Mouse (Mus musculus) kidney, postnatal 0 days (tissue): ENCODE measurements at regions not wholly inside any gene's neighbourhood (a gene's known extent, or its start where the extent isn't known, plus 50 kb on each side); places are given as distances from the start of the nearest gene placed in this dataset.

Experiments used
- ATAC-seq: fragments of 200-750 bp; cut with Nextera tagmentation; replicated peaks from 2 replicates; pipeline ENCODE4 v1.8.0; 2017; ENCODE audit warnings: low read depth, moderate number of reproducible peaks, moderate TSS enrichment, moderate library complexity; ENCODE audit not compliant: low FRiP score
- DNase-seq: peaks from one replicate; pipeline ENCODE4 v3.0.0-alpha.2; 2016; ENCODE audit warnings: low spot score
- H3K27ac ChIP-seq: fragments of 300-500 bp; sonication (generic); 2 replicates; pipeline ENCODE4 v1.5.1; 2014; ENCODE audit warnings: mild to moderate bottlenecking
- H3K27me3 ChIP-seq: fragments of 300-500 bp; sonication (generic); 2 replicates; pipeline ENCODE4 v1.6.1; 2014; ENCODE audit warnings: low read length, mixed read lengths; ENCODE audit not compliant: insufficient read depth
- H3K36me3 ChIP-seq: fragments of 300-500 bp; sonication (generic); 2 replicates; pipeline ENCODE4 v1.6.1; 2014; ENCODE audit warnings: low read length, mixed read lengths; ENCODE audit not compliant: insufficient read depth
- H3K4me1 ChIP-seq: fragments of 300-500 bp; sonication (generic); replicated peaks from 2 replicates; pipeline ENCODE4 v1.6.1; 2014; ENCODE audit warnings: antibody characterized with exemption, low read length, mixed read lengths; ENCODE audit not compliant: insufficient read depth
- H3K4me2 ChIP-seq: fragments of 300-500 bp; sonication (generic); 2 replicates; pipeline ENCODE4 v1.6.1; 2014; ENCODE audit warnings: mild to moderate bottlenecking, low read length, moderate library complexity, mixed read lengths
- H3K4me3 ChIP-seq: fragments of 300-500 bp; sonication (generic); replicated peaks from 2 replicates; pipeline ENCODE4 v1.5.1; 2014; ENCODE audit warnings: low read depth, low read length
- H3K9ac ChIP-seq: fragments of 300-500 bp; sonication (generic); 2 replicates; pipeline ENCODE4 v1.6.1; 2014; ENCODE audit warnings: low read depth, low read length
- H3K9me3 ChIP-seq: fragments of 300-500 bp; sonication (generic); replicated peaks from 2 replicates; pipeline ENCODE4 v1.6.1; 2016; ENCODE audit warnings: low read length, inconsistent platforms, mixed read lengths
- CTCF ChIP-seq: IDR thresholded peaks from 2 replicates; pipeline ENCODE4 v1.5.1; 2016; ENCODE audit warnings: antibody characterized with exemption, low read depth, mild to moderate bottlenecking, moderate library complexity
- WGBS: fragments of 180-500 bp; shearing (Covaris S2); extraction: QIAGEN DNeasy Blood & Tissue Kit; methylation state at CpG from one replicate; pipeline ENCODE4 v1.1.7; 2014; 5-methylcytosine and 5-hydroxymethylcytosine counted together

DNA sequence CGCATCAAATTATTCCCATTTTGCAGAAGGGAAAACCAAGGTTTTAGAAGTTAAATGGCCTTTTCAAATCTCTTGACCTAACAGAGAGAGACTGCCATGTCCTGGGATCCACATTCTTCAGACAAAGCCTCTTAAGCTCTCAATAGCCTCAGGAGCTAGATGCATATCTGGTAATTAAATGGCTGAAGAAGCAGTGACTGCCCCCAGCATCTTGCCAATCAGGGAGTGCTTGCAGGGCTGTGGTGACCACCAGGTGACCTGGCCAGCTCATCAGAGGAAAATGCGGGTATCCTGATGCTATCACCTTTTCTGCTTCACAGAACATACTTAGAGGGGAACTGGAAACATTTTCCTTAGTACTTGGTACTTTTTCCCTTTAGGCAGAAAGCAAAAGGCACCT is 227.2 kb downstream of the Wdr11 start:
- H3K4me2 ChIP-seq: no peak overlapping the region

DNA sequence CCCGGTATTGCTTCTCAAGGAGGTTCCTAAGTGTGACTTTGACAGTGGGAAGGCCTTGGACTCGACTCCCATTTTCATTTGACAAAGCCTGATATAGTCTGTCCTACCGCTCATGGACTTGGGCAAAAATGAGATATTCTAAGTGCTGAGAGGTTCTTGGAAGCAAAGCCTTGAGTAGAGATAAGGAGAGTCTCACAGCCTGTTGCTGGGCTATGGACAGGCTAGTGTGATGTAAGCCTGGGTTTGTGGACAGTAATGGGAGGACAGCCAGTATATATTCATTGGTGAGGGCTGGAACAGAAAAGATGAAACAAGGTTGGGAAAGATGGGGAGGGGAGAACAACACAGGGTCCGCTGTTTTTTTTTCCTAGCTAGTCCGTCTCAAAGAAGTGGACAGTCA is 228.0 kb downstream of the Wdr11 start:
- Histone ChIP-seq H3K9me3 (no peaks in the 10 kb centered on the region), H3K4me3 (no peak overlapping the region), H3K27me3 (no peaks in the 10 kb centered on the region), H3K27ac (peak overlapping the region; percentile 36; the same call in 1 of the 2 replicates), H3K4me1 (0 out of 2 replicates have a peak, but pooled peaks cover under 1% of the 10 kb centered on the region), H3K9ac (no peak overlapping the region), H3K36me3 (no peaks in the 10 kb centered on the region), H3K4me2 (no peak overlapping the region)
- TF ChIP-seq CTCF: no peak
- DNase-seq (no peak), ATAC-seq (no peak)
- WGBS: 84% methylated on average over 5 of the region's 5 CpGs

More for the DNA sequence above, 227.2 kb downstream of the Wdr11 start:
- ATAC-seq (no peak), DNase-seq (no peak)
- Histone ChIP-seq H3K9me3 (no peaks in the 10 kb centered on the region), H3K27me3 (no peaks in the 10 kb centered on the region), H3K9ac (no peak overlapping the region), H3K4me1 (peaks cover 7% of the 10 kb centered on the region; the same call in 1 of the 2 replicates), H3K4me3 (no peak overlapping the region), H3K27ac (no peak overlapping the region), H3K36me3 (no peaks in the 10 kb centered on the region)
- TF ChIP-seq CTCF: peak; percentile 7; the same call in 1 of the 2 replicates
- 74% methylated on average over 2 of the region's 2 CpGs for WGBS

GRCm38 (mm10) chr7:129828970-129829369 is 237.3 kb downstream of the Wdr11 start:
- Histone ChIP-seq H3K4me1 (peaks cover 5% of the 10 kb centered on the region; the same call in 1 of the 2 replicates), H3K9ac (no peak overlapping the region), H3K27me3 (no peaks in the 10 kb centered on the region), H3K9me3 (no peaks in the 10 kb centered on the region), H3K4me2 (no peak overlapping the region), H3K4me3 (no peak overlapping the region), H3K36me3 (no peaks in the 10 kb centered on the region), H3K27ac (no peak overlapping the region)
- DNase-seq: no peak
- TF ChIP-seq CTCF: no peak
- 72% methylated on average over 1 of the region's 1 CpGs for WGBS
- ATAC-seq: no peak

GRCm38 (mm10) chr7:129832830-129833229 is 241.2 kb downstream of the Wdr11 start:
- H3K4me1 ChIP-seq: peaks cover 5% of the 10 kb centered on the region; the same call in 1 of the 2 replicates
- 50% methylated on average over 8 of the region's 8 CpGs for WGBS
- no peak overlapping the region for H3K9ac ChIP-seq
- H3K27me3 ChIP-seq: no peaks in the 10 kb centered on the region
- no peak overlapping the region for H3K4me2 ChIP-seq
- peak overlapping the region; percentile 44; the same call in 1 of the 2 replicates for H3K27ac ChIP-seq
- peak; percentile 55 for DNase-seq
- TF ChIP-seq CTCF: no peak
- peak; percentile 84 for ATAC-seq
- H3K9me3 ChIP-seq: no peaks in the 10 kb centered on the region
- no peak overlapping the region for H3K4me3 ChIP-seq
- no peaks in the 10 kb centered on the region for H3K36me3 ChIP-seq

- DNase-seq: no peak
- H3K9ac ChIP-seq: no peak overlapping the region
- 69% methylated on average over 10 of the region's 10 CpGs for WGBS
- no peaks in the 10 kb centered on the region for H3K27me3 ChIP-seq
- no peaks in the 10 kb centered on the region for H3K36me3 ChIP-seq
- TF ChIP-seq CTCF: no peak
- no peaks in the 10 kb centered on the region for H3K4me1 ChIP-seq
- H3K27ac ChIP-seq: no peak overlapping the region
- no peak overlapping the region for H3K4me3 ChIP-seq
- no peaks in the 10 kb centered on the region for H3K9me3 ChIP-seq
- no peak overlapping the region for H3K4me2 ChIP-seq
- ATAC-seq: no peak
Observed at GRCm38 (mm10) chr7:129842303-129843122, 250.8 kb downstream of the Wdr11 start.

- H3K4me2 ChIP-seq: no peak overlapping the region
- H3K4me1 ChIP-seq: no peaks in the 10 kb centered on the region
- H3K9me3 ChIP-seq: no peaks in the 10 kb centered on the region
- H3K4me3 ChIP-seq: no peak overlapping the region
- no peak for ATAC-seq
- H3K27ac ChIP-seq: no peak overlapping the region
- no peak for TF ChIP-seq CTCF
- 59% methylated on average over 5 of the region's 5 CpGs for WGBS
- H3K27me3 ChIP-seq: no peaks in the 10 kb centered on the region
- peak; percentile 22 for DNase-seq
- no peaks in the 10 kb centered on the region for H3K36me3 ChIP-seq
- no peak overlapping the region for H3K9ac ChIP-seq
Observed at GRCm38 (mm10) chr7:129847136-129847535, 255.5 kb downstream of the Wdr11 start.
